ENCODE assay signal across 7 mouse cellular contexts in genomic region chr15:103165379-103165778, GRCm38 (mm10). TPM values are rescaled to one million over a fixed set of nuclear protein-coding genes. Genes with fewer than 3 reads are reported as not detected.
DNase-seq lines count a peak whose midpoint lies in the region; ATAC-seq lines count a peak whose summit lies in the region.

No protein-coding gene starts in this region.

- no peak overlapping the region for H3K4me2 ChIP-seq in limb, embryonic 11.5 days (ENCODE audit: low read depth, severe bottlenecking)
- 0 out of 2 replicates have a peak overlapping the region, but pooled peaks have one; percentile 17 for H3K4me2 ChIP-seq in midbrain, embryonic 16.5 days (ENCODE audit: low read length)

- ATAC-seq in limb, embryonic 11.5 days (ENCODE audit: insufficient number of reproducible peaks, low FRiP score, low TSS enrichment, low read depth) = peak; percentile 7; the same call in 1 of the 2 replicates
- peak; percentile 15; the same call in 1 of the 2 replicates for ATAC-seq in midbrain, embryonic 16.5 days

- H3K9ac ChIP-seq in limb, embryonic 11.5 days (ENCODE audit: low read length) = no peak overlapping the region
- H3K9ac ChIP-seq in midbrain, embryonic 16.5 days (ENCODE audit: low read depth, low read length) = peak overlapping the region; percentile 32; the same call in 1 of the 2 replicates

- no peaks in the 10 kb centered on the region for H3K9me3 ChIP-seq in limb, embryonic 11.5 days (ENCODE audit: control insufficient read depth, low read length)
- no peaks in the 10 kb centered on the region for H3K9me3 ChIP-seq in midbrain, embryonic 16.5 days (replicated peaks; ENCODE audit: control insufficient read depth, low read length, poor library complexity, severe bottlenecking)

- no peaks in the 10 kb centered on the region for H3K36me3 ChIP-seq in limb, embryonic 11.5 days (ENCODE audit: control insufficient read depth, insufficient read depth, low read length)
- H3K36me3 ChIP-seq in midbrain, embryonic 16.5 days (ENCODE audit: control insufficient read depth, insufficient read depth, low read length) = no peaks in the 10 kb centered on the region

- peaks cover 43% of the 10 kb centered on the region for H3K27me3 ChIP-seq in limb, embryonic 11.5 days (ENCODE audit: control insufficient read depth, insufficient read depth, low read length)
- peaks cover 24% of the 10 kb centered on the region for H3K27me3 ChIP-seq in midbrain, embryonic 16.5 days (ENCODE audit: control insufficient read depth, insufficient read depth, low read depth, low read length)

- no peak overlapping the region for H3K27ac ChIP-seq in limb, embryonic 11.5 days (replicated peaks; ENCODE audit: low read depth, low read length)
- no peak overlapping the region for H3K27ac ChIP-seq in midbrain, embryonic 16.5 days (ENCODE audit: low read length)

- peaks cover 20% of the 10 kb centered on the region for H3K4me1 ChIP-seq in limb, embryonic 11.5 days (ENCODE audit: control insufficient read depth, insufficient read depth, low read length)
- H3K4me1 ChIP-seq in midbrain, embryonic 16.5 days (ENCODE audit: control insufficient read depth, insufficient read depth, low read length) = peaks cover 31% of the 10 kb centered on the region

- DNase-seq in adrenal gland, postnatal 14 days = peak; percentile 94
- peak; percentile 91 for DNase-seq in embryo, embryonic 9.5 days (ENCODE audit: extremely low spot score)
- peak; percentile 96 for DNase-seq in heart, adult 11 months
- DNase-seq in kidney, adult 8-10 months = peak; percentile 85 to 90
- peak; percentile 97 for DNase-seq in limb, embryonic 11.5 days (ENCODE audit: low spot score)
- peak; percentile 61 to 80 for DNase-seq in spleen, adult 18-20 months

- H3K4me3 ChIP-seq in limb, embryonic 11.5 days (ENCODE audit: low read depth, low read length) = no peak overlapping the region
- H3K4me3 ChIP-seq in midbrain, embryonic 16.5 days (ENCODE audit: low read depth, low read length) = no peak overlapping the region

- under 1% methylated on average over 13 of the region's 13 CpGs for WGBS in limb, embryonic 11.5 days
- WGBS in midbrain, embryonic 16.5 days = under 1% methylated on average over 13 of the region's 13 CpGs

RNA-seq across cellular contexts. Expression of gene Smug1, which starts 1.5 kb away (rescaled TPM):
- 10.9 and 17.6 TPM in 2 replicates for total RNA-seq in adrenal gland, postnatal 14 days (2021)
- polyA plus RNA-seq in limb, embryonic 11.5 days (2014; fragmentation: Nextera tagmentation; extraction: Ambion mirVana) = 14.4 and 14.7 TPM in 2 replicates
- polyA plus RNA-seq in midbrain, embryonic 16.5 days (2015; fragmentation: Nextera tagmentation; extraction: Ambion mirVana) = 24.3 and 25.5 TPM in 2 replicates
